Mouse (Mus musculus) lung, adult 2 months (tissue): ENCODE data around the gene Lamb1.

Experiments used
- CTCF ChIP-seq: fragments of 200-500 bp; IDR thresholded peaks from 2 replicates; pipeline ENCODE4 v1.5.1; 2011; ENCODE audit warnings: mild to moderate bottlenecking, low read length, control low read depth; ENCODE audit not compliant: insufficient read depth
- POLR2A ChIP-seq: fragments of 200-500 bp; IDR thresholded peaks from 2 replicates; pipeline ENCODE4 v1.6.1; 2011; ENCODE audit warnings: low read depth, mild to moderate bottlenecking, control low read depth, low read length, borderline replicate concordance; ENCODE audit errors: extremely low read depth

- TF ChIP-seq POLR2A (no peak), CTCF (no peak)
Measured at GRCm38 (mm10) chr12:31228878-31229277, 36.2 kb upstream of the Lamb1 start.
